Comparison of ENCODE assay signal across 21 mouse cellular contexts in the genomic region with DNA sequence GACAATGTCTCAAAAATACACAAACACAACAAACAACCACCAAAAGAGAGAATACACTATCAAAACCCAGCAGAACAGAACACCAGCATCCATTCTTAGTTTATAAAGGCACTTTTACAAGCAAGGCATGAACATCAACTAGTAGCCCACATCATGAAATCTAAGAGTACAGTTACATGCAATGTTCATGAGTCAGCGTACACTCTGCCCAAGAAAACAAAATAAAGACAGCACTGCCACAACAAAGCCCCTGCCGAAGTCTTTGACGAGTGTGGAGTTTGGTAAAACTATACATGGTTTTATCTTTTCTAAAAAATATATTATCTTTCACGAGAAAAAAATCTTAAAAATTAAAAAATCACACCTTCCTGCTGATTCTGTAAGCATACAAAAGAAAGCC. TPM values are rescaled to one million over a fixed set of nuclear protein-coding genes. Genes with fewer than 3 reads are reported as not detected.
"Had no signal": no experiment of that assay in that cellular context is flagged by ENCODE, and none has a peak within 500 bp of the region (broad histone marks: within the 10 kb centered on the region; RNA-seq: fewer than 3 reads in every experiment).

No protein-coding gene starts in this region.

- H3K27ac ChIP-seq: lung, embryonic 15.5 days; macrophage; midbrain, embryonic 13.5 days; midbrain, embryonic 15.5 days; neural tube, embryonic 13.5 days; neural tube, embryonic 15.5 days; stomach, embryonic 15.5 days; stomach, postnatal 0 days had no signal

- H3K9ac ChIP-seq: lung, embryonic 15.5 days; midbrain, embryonic 13.5 days; midbrain, embryonic 15.5 days; neural tube, embryonic 13.5 days; neural tube, embryonic 15.5 days; stomach, embryonic 15.5 days had no signal

- ATAC-seq: lung, postnatal 0 days; midbrain, embryonic 13.5 days had no signal

- H3K4me1 ChIP-seq: midbrain, embryonic 13.5 days; midbrain, embryonic 15.5 days; neural tube, embryonic 13.5 days; neural tube, embryonic 15.5 days had no signal

- DNase-seq: lung, adult 2 months; lung, postnatal 14 days; lung, postnatal 36 days; right cerebral cortex, adult 18-20 months; right cerebral cortex, postnatal 25 days; right cerebral cortex, postnatal 4 days; thymus, postnatal 4 days had no signal

- H3K9me3 ChIP-seq: lung, embryonic 15.5 days; megakaryocyte, embryonic 14.5 days; midbrain, embryonic 13.5 days; midbrain, embryonic 15.5 days; neural tube, embryonic 13.5 days; neural tube, embryonic 15.5 days; stomach, embryonic 15.5 days had no signal

- H3K4me3 ChIP-seq: lung, embryonic 15.5 days; megakaryocyte, embryonic 14.5 days; midbrain, embryonic 13.5 days; midbrain, embryonic 15.5 days; neural tube, embryonic 13.5 days; neural tube, embryonic 15.5 days; stomach, embryonic 15.5 days had no signal

- H3K36me3 ChIP-seq: lung, embryonic 15.5 days; midbrain, embryonic 13.5 days; midbrain, embryonic 15.5 days; neural tube, embryonic 13.5 days; neural tube, embryonic 15.5 days; stomach, embryonic 15.5 days had no signal

- H3K27me3 ChIP-seq: lung, embryonic 15.5 days; megakaryocyte, embryonic 14.5 days; midbrain, embryonic 13.5 days; midbrain, embryonic 15.5 days; neural tube, embryonic 13.5 days; neural tube, embryonic 15.5 days; stomach, embryonic 15.5 days had no signal

- H3K4me2 ChIP-seq: lung, embryonic 15.5 days; midbrain, embryonic 11.5 days; midbrain, embryonic 13.5 days; midbrain, embryonic 15.5 days; neural tube, embryonic 13.5 days; neural tube, embryonic 15.5 days; stomach, embryonic 15.5 days had no signal

RNA-seq across cellular contexts. Expression of a gene that starts 58.5 kb away (rescaled TPM):
- total RNA-seq: monocyte, adult 5-6 weeks had no signal
- polyA plus RNA-seq: macrophage; midbrain, embryonic 11.5 days; neural tube, embryonic 11.5 days; small intestine, adult 2 months had no signal
